Mouse (Mus musculus) stomach, embryonic 14.5 days (tissue): ENCODE data around the gene Apobec2. TPM values are rescaled to one million over a fixed set of nuclear protein-coding genes. Genes with fewer than 3 reads are reported as not detected.
A peak's percentile ranks its signal among the peaks of the same experiment; 100 is the strongest.

Source experiments
- ATAC-seq: fragments of 200-750 bp; cut with Nextera tagmentation; 2 replicates; pipeline ENCODE4 v1.8.0; 2017; ENCODE audit warnings: low read depth, moderate TSS enrichment; ENCODE audit not compliant: insufficient number of reproducible peaks, insufficient read depth, low FRiP score
- H3K27ac ChIP-seq: fragments of 300-500 bp; sonication (generic); 2 replicates; pipeline ENCODE4 v1.5.1; 2014; ENCODE audit warnings: mild to moderate bottlenecking, low read length, moderate library complexity, mixed read lengths
- H3K27me3 ChIP-seq: fragments of 300-500 bp; sonication (generic); 2 replicates; pipeline ENCODE4 v1.6.1; 2014; ENCODE audit warnings: low read length, control low read depth, mixed read lengths; ENCODE audit not compliant: control insufficient read depth, insufficient read depth
- H3K36me3 ChIP-seq: fragments of 300-500 bp; sonication (generic); 2 replicates; pipeline ENCODE4 v1.6.1; 2014; ENCODE audit warnings: mild to moderate bottlenecking, control low read depth, low read length, moderate library complexity, mixed read lengths; ENCODE audit not compliant: control insufficient read depth, insufficient read depth
- H3K4me1 ChIP-seq: fragments of 300-500 bp; sonication (generic); 2 replicates; pipeline ENCODE4 v1.6.1; 2014; ENCODE audit warnings: low read length, control low read depth, mixed read lengths; ENCODE audit not compliant: control insufficient read depth, insufficient read depth
- H3K4me2 ChIP-seq: fragments of 300-500 bp; sonication (generic); replicated peaks from 2 replicates; pipeline ENCODE4 v1.6.1; 2014; ENCODE audit warnings: low read depth, low read length, control low read depth
- H3K4me3 ChIP-seq: fragments of 300-500 bp; sonication (generic); 2 replicates; pipeline ENCODE4 v1.5.1; 2014; ENCODE audit warnings: low read depth, low read length, control low read depth
- H3K9ac ChIP-seq: fragments of 300-500 bp; sonication (generic); replicated peaks from 2 replicates; pipeline ENCODE4 v1.6.1; 2014; ENCODE audit warnings: low read depth, mild to moderate bottlenecking, control low read depth, low read length, moderate library complexity, mixed read lengths
- H3K9me3 ChIP-seq: fragments of 300-500 bp; sonication (generic); 2 replicates; pipeline ENCODE4 v1.6.1; 2016; ENCODE audit warnings: low read depth, low read length, control low read depth; ENCODE audit not compliant: control insufficient read depth
- WGBS: fragments of 180-500 bp; shearing (Covaris S2); extraction: QIAGEN DNeasy Blood & Tissue Kit; methylation state at CpG from one replicate; pipeline ENCODE4 v1.1.7; 2014; 5-methylcytosine and 5-hydroxymethylcytosine counted together
- polyA plus RNA-seq: library from polyadenylated mRNA; unstranded; fragments of >200 nt; fragmentation: Nextera tagmentation; extraction: Ambion mirVana; gene quantifications from 2 replicates; pipeline ENCODE4 v1.2.1, GENCODE M21; 2014

Gene Apobec2
- polyA plus RNA-seq, 1 experiment from 2014 or later: 2.9 TPM

GRCm38 (mm10) chr17:48418174-48418573 is 14.6 kb downstream of the Apobec2 start:
- peak; percentile 54; the same call in 1 of the 2 replicates for ATAC-seq
- Histone ChIP-seq H3K9me3 (no peaks in the 10 kb centered on the region), H3K27ac (peak overlapping the region; percentile 63; the same call in 1 of the 2 replicates), H3K9ac (no peak overlapping the region), H3K4me1 (no peaks in the 10 kb centered on the region), H3K27me3 (no peaks in the 10 kb centered on the region), H3K4me3 (no peak overlapping the region), H3K4me2 (peak overlapping the region; percentile 14; the same call in 1 of the 2 replicates), H3K36me3 (peaks cover 21% of the 10 kb centered on the region; the same call in 1 of the 2 replicates)
- 69% methylated on average over 7 of the region's 7 CpGs for WGBS

- no peaks in the 10 kb centered on the region for H3K4me1 ChIP-seq
- no peaks in the 10 kb centered on the region for H3K27me3 ChIP-seq
- peaks cover 24% of the 10 kb centered on the region; the same call in 1 of the 2 replicates for H3K36me3 ChIP-seq
- no peak for ATAC-seq
- H3K9me3 ChIP-seq: no peaks in the 10 kb centered on the region
- no peak overlapping the region for H3K27ac ChIP-seq
- 84% methylated on average over 6 of the region's 6 CpGs for WGBS
- H3K4me3 ChIP-seq: no peak overlapping the region
- no peak overlapping the region for H3K9ac ChIP-seq
- no peak overlapping the region for H3K4me2 ChIP-seq
Observed at GRCm38 (mm10) chr17:48417521-48417920, 15.2 kb downstream of the Apobec2 start.

- H3K9ac ChIP-seq: no peak overlapping the region
- no peak overlapping the region for H3K4me3 ChIP-seq
- H3K27ac ChIP-seq: no peak overlapping the region
- no peak overlapping the region for H3K4me2 ChIP-seq
- H3K27me3 ChIP-seq: no peaks in the 10 kb centered on the region
- ATAC-seq: peak; percentile 71; the same call in 1 of the 2 replicates
- H3K9me3 ChIP-seq: no peaks in the 10 kb centered on the region
- H3K36me3 ChIP-seq: peaks cover 27% of the 10 kb centered on the region; the same call in 1 of the 2 replicates
- WGBS: 80% methylated on average over 14 of the region's 14 CpGs
- H3K4me1 ChIP-seq: 0 out of 2 replicates have a peak, but pooled peaks cover 4% of the 10 kb centered on the region
Observed at GRCm38 (mm10) chr17:48416425-48417195, 16.1 kb downstream of the Apobec2 start.

GRCm38 (mm10) chr17:48416011-48416410 is 16.7 kb downstream of the Apobec2 start:
- ATAC-seq: no peak
- Histone ChIP-seq H3K27me3 (no peaks in the 10 kb centered on the region), H3K4me1 (peaks cover 8% of the 10 kb centered on the region; the same call in 1 of the 2 replicates), H3K9me3 (no peaks in the 10 kb centered on the region), H3K4me2 (no peak overlapping the region), H3K36me3 (peaks cover 27% of the 10 kb centered on the region; the same call in 1 of the 2 replicates), H3K27ac (no peak overlapping the region), H3K9ac (no peak overlapping the region), H3K4me3 (no peak overlapping the region)
- 81% methylated on average over 7 of the region's 7 CpGs for WGBS

GRCm38 (mm10) chr17:48411241-48411640 is 21.5 kb downstream of the Apobec2 start:
- H3K27ac ChIP-seq: peak overlapping the region; percentile 98
- H3K9ac ChIP-seq: peak overlapping the region; percentile 57; the same call in 1 of the 2 replicates
- peak overlapping the region; percentile 88 for H3K4me3 ChIP-seq
- ATAC-seq: no peak
- peak overlapping the region; percentile 81 for H3K4me2 ChIP-seq
- peaks cover 14% of the 10 kb centered on the region; the same call in 1 of the 2 replicates for H3K36me3 ChIP-seq
- 30% methylated on average over 8 of the region's 8 CpGs for WGBS
- peaks cover 25% of the 10 kb centered on the region; the same call in 1 of the 2 replicates for H3K4me1 ChIP-seq
- H3K27me3 ChIP-seq: no peaks in the 10 kb centered on the region
- H3K9me3 ChIP-seq: no peaks in the 10 kb centered on the region

- peak; percentile 8; the same call in 1 of the 2 replicates for ATAC-seq
- H3K4me1 ChIP-seq: peaks cover 25% of the 10 kb centered on the region; the same call in 1 of the 2 replicates
- peak overlapping the region; percentile 81 for H3K4me2 ChIP-seq
- peaks cover 9% of the 10 kb centered on the region; the same call in 1 of the 2 replicates for H3K36me3 ChIP-seq
- peak overlapping the region; percentile 88 for H3K4me3 ChIP-seq
- peak overlapping the region; percentile 98 for H3K27ac ChIP-seq
- no peaks in the 10 kb centered on the region for H3K9me3 ChIP-seq
- H3K27me3 ChIP-seq: no peaks in the 10 kb centered on the region
- 1% methylated on average over 13 of the region's 13 CpGs for WGBS
- H3K9ac ChIP-seq: peak overlapping the region; percentile 57
Observed at GRCm38 (mm10) chr17:48410299-48410785, 22.4 kb downstream of the Apobec2 start.

GRCm38 (mm10) chr17:48409380-48410298 is 23.1 kb downstream of the Apobec2 start, which contains the start of the genes Nfya and Oard1:
Nfya (minus strand) TSS chr17:48409906.
Oard1 (plus strand) TSS chr17:48410014.
- H3K9me3 ChIP-seq: no peaks in the 10 kb centered on the region
- H3K4me3 ChIP-seq: peak within 1 kb of the TSS; percentile 88
- peaks cover 25% of the 10 kb centered on the region; the same call in 1 of the 2 replicates for H3K4me1 ChIP-seq
- ATAC-seq: peak; percentile 96
- under 1% methylated on average over 76 of the region's 84 CpGs for WGBS
- peak within 1 kb of the TSS; percentile 100 for H3K9ac ChIP-seq
- H3K27ac ChIP-seq: peak within 1 kb of the TSS; percentile 100
- no peaks in the 10 kb centered on the region for H3K27me3 ChIP-seq
- H3K4me2 ChIP-seq: peak within 1 kb of the TSS; percentile 81
- H3K36me3 ChIP-seq: peaks cover 6% of the 10 kb centered on the region; the same call in 1 of the 2 replicates
